Mouse (Mus musculus): ENCODE measurements at regions not wholly inside any gene's neighbourhood (a gene's known extent, or its start where the extent isn't known, plus 50 kb on each side); places are given as distances from the start of the nearest gene placed in this dataset.

GRCm38 (mm10) chr8:86403434-86403833 is 177.1 kb downstream of the Abcc12 start:
- no peaks in the 10 kb centered on the region for H3K36me3 ChIP-seq (ENCODE audit: control insufficient read depth, insufficient read depth, low read length)
- no peak overlapping the region for H3K4me2 ChIP-seq (ENCODE audit: low read length)
- 78% methylated on average over 4 of the region's 4 CpGs for WGBS
- H3K27me3 ChIP-seq (replicated peaks; ENCODE audit: control insufficient read depth, insufficient read depth, low read length), result no peaks in the 10 kb centered on the region
- peaks cover 5% of the 10 kb centered on the region; the same call in 1 of the 2 replicates for H3K4me1 ChIP-seq (ENCODE audit: control insufficient read depth, insufficient read depth, low read length)
- no peak overlapping the region for H3K4me3 ChIP-seq (ENCODE audit: low read depth, low read length)
- no peak for DNase-seq (ENCODE audit: low spot score)
- no peak overlapping the region for H3K9ac ChIP-seq (ENCODE audit: low read length)
- ATAC-seq, result no peak
- no peak overlapping the region; the same call in 1 of the 2 replicates for H3K27ac ChIP-seq (ENCODE audit: low read depth, low read length)
- H3K9me3 ChIP-seq (replicated peaks; ENCODE audit: control insufficient read depth, low read length), result no peaks in the 10 kb centered on the region

- Histone ChIP-seq H3K9ac (ENCODE audit: low read length) (no peak overlapping the region), H3K4me3 (ENCODE audit: low read depth, low read length) (no peak overlapping the region), H3K4me1 (ENCODE audit: control insufficient read depth, insufficient read depth, low read length) (peaks cover 5% of the 10 kb centered on the region; the same call in 1 of the 2 replicates), H3K36me3 (ENCODE audit: control insufficient read depth, insufficient read depth, low read length) (no peaks in the 10 kb centered on the region), H3K27me3 (replicated peaks; ENCODE audit: control insufficient read depth, insufficient read depth, low read length) (no peaks in the 10 kb centered on the region), H3K9me3 (replicated peaks; ENCODE audit: control insufficient read depth, low read length) (no peaks in the 10 kb centered on the region), H3K27ac (ENCODE audit: low read depth, low read length) (no peak overlapping the region), H3K4me2 (ENCODE audit: low read length) (no peak overlapping the region)
- DNase-seq (ENCODE audit: low spot score) (peak; percentile 80), ATAC-seq (peak; percentile 34; the same call in 1 of the 2 replicates)
- 18% methylated on average over 2 of the region's 2 CpGs for WGBS
Observed at GRCm38 (mm10) chr8:86401946-86402345, 178.5 kb downstream of the Abcc12 start.

GRCm38 (mm10) chr8:86395121-86395520 is 185.4 kb downstream of the Abcc12 start:
- no peak overlapping the region for H3K9ac ChIP-seq (ENCODE audit: low read length)
- no peaks in the 10 kb centered on the region for H3K36me3 ChIP-seq (ENCODE audit: control insufficient read depth, insufficient read depth, low read length)
- DNase-seq (ENCODE audit: low spot score) (no peak), ATAC-seq (no peak)
- no peak overlapping the region for H3K4me2 ChIP-seq (ENCODE audit: low read length)
- H3K27me3 ChIP-seq (replicated peaks; ENCODE audit: control insufficient read depth, insufficient read depth, low read length), result 0 out of 2 replicates have a peak, but pooled peaks cover 3% of the 10 kb centered on the region
- 86% methylated on average over 3 of the region's 3 CpGs for WGBS
- H3K4me1 ChIP-seq (ENCODE audit: control insufficient read depth, insufficient read depth, low read length), result peaks cover 10% of the 10 kb centered on the region
- no peak overlapping the region for H3K4me3 ChIP-seq (ENCODE audit: low read depth, low read length)
- no peaks in the 10 kb centered on the region for H3K9me3 ChIP-seq (replicated peaks; ENCODE audit: control insufficient read depth, low read length)
- no peak overlapping the region for H3K27ac ChIP-seq (ENCODE audit: low read depth, low read length)

GRCm38 (mm10) chr8:86393835-86394234 is 186.7 kb downstream of the Abcc12 start:
- H3K36me3 ChIP-seq (ENCODE audit: control insufficient read depth, insufficient read depth, low read length), result no peaks in the 10 kb centered on the region
- WGBS, result 68% methylated on average over 1 of the region's 1 CpGs
- no peaks in the 10 kb centered on the region for H3K9me3 ChIP-seq (replicated peaks; ENCODE audit: control insufficient read depth, low read length)
- no peak overlapping the region for H3K4me2 ChIP-seq (ENCODE audit: low read length)
- DNase-seq (ENCODE audit: low spot score) (no peak), ATAC-seq (no peak)
- no peak overlapping the region for H3K27ac ChIP-seq (ENCODE audit: low read depth, low read length)
- H3K4me1 ChIP-seq (ENCODE audit: control insufficient read depth, insufficient read depth, low read length), result peaks cover 20% of the 10 kb centered on the region
- H3K4me3 ChIP-seq (ENCODE audit: low read depth, low read length), result no peak overlapping the region
- H3K9ac ChIP-seq (ENCODE audit: low read length), result no peak overlapping the region
- 0 out of 2 replicates have a peak, but pooled peaks cover 3% of the 10 kb centered on the region for H3K27me3 ChIP-seq (replicated peaks; ENCODE audit: control insufficient read depth, insufficient read depth, low read length)

- 93% methylated on average over 2 of the region's 2 CpGs for WGBS
- no peak for DNase-seq (ENCODE audit: low spot score)
- Histone ChIP-seq H3K27ac (ENCODE audit: low read depth, low read length) (no peak overlapping the region), H3K4me1 (ENCODE audit: control insufficient read depth, insufficient read depth, low read length) (peaks cover 22% of the 10 kb centered on the region), H3K9me3 (replicated peaks; ENCODE audit: control insufficient read depth, low read length) (no peaks in the 10 kb centered on the region), H3K4me3 (ENCODE audit: low read depth, low read length) (no peak overlapping the region), H3K27me3 (replicated peaks; ENCODE audit: control insufficient read depth, insufficient read depth, low read length) (0 out of 2 replicates have a peak, but pooled peaks cover 3% of the 10 kb centered on the region), H3K36me3 (ENCODE audit: control insufficient read depth, insufficient read depth, low read length) (no peaks in the 10 kb centered on the region), H3K9ac (ENCODE audit: low read length) (no peak overlapping the region), H3K4me2 (ENCODE audit: low read length) (no peak overlapping the region)
- no peak for ATAC-seq
Observed at GRCm38 (mm10) chr8:86393374-86393773, 187.1 kb downstream of the Abcc12 start.

- Histone ChIP-seq H3K4me2 (ENCODE audit: low read length) (no peak overlapping the region), H3K27ac (ENCODE audit: low read depth, low read length) (peak overlapping the region; percentile 81), H3K9me3 (replicated peaks; ENCODE audit: control insufficient read depth, low read length) (no peaks in the 10 kb centered on the region), H3K4me1 (ENCODE audit: control insufficient read depth, insufficient read depth, low read length) (peaks cover 24% of the 10 kb centered on the region), H3K9ac (ENCODE audit: low read length) (no peak overlapping the region), H3K4me3 (ENCODE audit: low read depth, low read length) (no peak overlapping the region), H3K27me3 (replicated peaks; ENCODE audit: control insufficient read depth, insufficient read depth, low read length) (0 out of 2 replicates have a peak, but pooled peaks cover 3% of the 10 kb centered on the region), H3K36me3 (ENCODE audit: control insufficient read depth, insufficient read depth, low read length) (no peaks in the 10 kb centered on the region)
- ATAC-seq (no peak), DNase-seq (ENCODE audit: low spot score) (peak; percentile 12)
- 68% methylated on average over 8 of the region's 8 CpGs for WGBS
Observed at GRCm38 (mm10) chr8:86390715-86391114, 189.8 kb downstream of the Abcc12 start.

GRCm38 (mm10) chr8:86389690-86390671 is 190.5 kb downstream of the Abcc12 start:
- Histone ChIP-seq H3K4me1 (ENCODE audit: control insufficient read depth, insufficient read depth, low read length) (peaks cover 29% of the 10 kb centered on the region), H3K27me3 (replicated peaks; ENCODE audit: control insufficient read depth, insufficient read depth, low read length) (0 out of 2 replicates have a peak, but pooled peaks cover 3% of the 10 kb centered on the region), H3K4me3 (ENCODE audit: low read depth, low read length) (no peak overlapping the region), H3K27ac (ENCODE audit: low read depth, low read length) (peak overlapping the region; percentile 81), H3K4me2 (ENCODE audit: low read length) (no peak overlapping the region), H3K36me3 (ENCODE audit: control insufficient read depth, insufficient read depth, low read length) (no peaks in the 10 kb centered on the region), H3K9ac (ENCODE audit: low read length) (no peak overlapping the region), H3K9me3 (replicated peaks; ENCODE audit: control insufficient read depth, low read length) (no peaks in the 10 kb centered on the region)
- 11% methylated on average over 3 of the region's 3 CpGs for WGBS
- peak; percentile 99 for DNase-seq (ENCODE audit: low spot score)
- ATAC-seq, result peak; percentile 92

- peak; percentile 95 for DNase-seq (ENCODE audit: low spot score)
- Histone ChIP-seq H3K4me1 (ENCODE audit: control insufficient read depth, insufficient read depth, low read length) (peaks cover 30% of the 10 kb centered on the region), H3K9ac (ENCODE audit: low read length) (no peak overlapping the region), H3K4me3 (ENCODE audit: low read depth, low read length) (no peak overlapping the region), H3K27me3 (replicated peaks; ENCODE audit: control insufficient read depth, insufficient read depth, low read length) (peaks cover 5% of the 10 kb centered on the region; the same call in 1 of the 2 replicates), H3K4me2 (ENCODE audit: low read length) (no peak overlapping the region), H3K27ac (ENCODE audit: low read depth, low read length) (no peak overlapping the region), H3K9me3 (replicated peaks; ENCODE audit: control insufficient read depth, low read length) (no peaks in the 10 kb centered on the region), H3K36me3 (ENCODE audit: control insufficient read depth, insufficient read depth, low read length) (no peaks in the 10 kb centered on the region)
- peak; percentile 68 for ATAC-seq
- 7% methylated on average over 7 of the region's 7 CpGs for WGBS
Observed at GRCm38 (mm10) chr8:86385236-86385635, 195.2 kb downstream of the Abcc12 start.

- no peaks in the 10 kb centered on the region for H3K9me3 ChIP-seq (replicated peaks; ENCODE audit: control insufficient read depth, low read length)
- 67% methylated on average over 10 of the region's 10 CpGs for WGBS
- no peak overlapping the region for H3K4me2 ChIP-seq (ENCODE audit: low read length)
- H3K27me3 ChIP-seq (replicated peaks; ENCODE audit: control insufficient read depth, insufficient read depth, low read length), result peaks cover 5% of the 10 kb centered on the region; the same call in 1 of the 2 replicates
- DNase-seq (ENCODE audit: low spot score), result peak; percentile 43
- H3K36me3 ChIP-seq (ENCODE audit: control insufficient read depth, insufficient read depth, low read length), result no peaks in the 10 kb centered on the region
- no peak overlapping the region for H3K27ac ChIP-seq (ENCODE audit: low read depth, low read length)
- H3K9ac ChIP-seq (ENCODE audit: low read length), result no peak overlapping the region
- H3K4me1 ChIP-seq (ENCODE audit: control insufficient read depth, insufficient read depth, low read length), result peaks cover 17% of the 10 kb centered on the region; the same call in 1 of the 2 replicates
- ATAC-seq, result no peak; the same call in 1 of the 2 replicates
- no peak overlapping the region for H3K4me3 ChIP-seq (ENCODE audit: low read depth, low read length)
Observed at GRCm38 (mm10) chr8:86381977-86382376, 198.5 kb downstream of the Abcc12 start.
